Mouse (Mus musculus) gonadal fat pad, adult 2 months (tissue): Measurements from ENCODE around the gene Slc45a3. TPM values are rescaled to one million over a fixed set of nuclear protein-coding genes. Genes with fewer than 3 reads are reported as not detected.
A peak's percentile ranks its signal among the peaks of the same experiment; 100 is the strongest.

Experiments
- DNase-seq: peaks from one replicate; pipeline ENCODE4 v3.0.0-alpha.2; 2012; ENCODE audit warnings: low read depth
- polyA plus RNA-seq: library from polyadenylated mRNA; depleted of rRNA; stranded (reverse); fragments of >200 nt; gene quantifications from 2 replicates; pipeline ENCODE4 v1.2.3, GENCODE M21; 2012; rRNA removed

Slc45a3 gene
- polyA plus RNA-seq, 1 experiment: 41.0 TPM

- DNase-seq: no peak
Observed at GRCm38 (mm10) chr1:132026925-132027646, 64.3 kb downstream of the Slc45a3 start.

GRCm38 (mm10) chr1:132027978-132028377 lies 65.2 kb downstream of the Slc45a3 start:
- peak; percentile 72 for DNase-seq

GRCm38 (mm10) chr1:132028413-132028812 lies 65.6 kb downstream of the Slc45a3 start:
- no peak for DNase-seq

- DNase-seq: no peak
Observed at GRCm38 (mm10) chr1:132030574-132030973, 67.8 kb downstream of the Slc45a3 start.

- no peak for DNase-seq
Observed at GRCm38 (mm10) chr1:132032172-132032571, 69.4 kb downstream of the Slc45a3 start.

Other genes starting within 250 kb of the Slc45a3 start
- gene Slc26a9, start 218.9 kb upstream of the Slc45a3 start, polyA plus RNA-seq: 0.12 and 0.38 TPM in 2 replicates
- 1.9 and 2.6 TPM in 2 replicates for gene Pm20d1, start 165.6 kb upstream of the Slc45a3 start, polyA plus RNA-seq
- gene Slc41a1, start 135.5 kb upstream of the Slc45a3 start, polyA plus RNA-seq: 29.3 and 42.3 TPM in 2 replicates
- 23.4 and 35.2 TPM in 2 replicates for gene Rab29, start 95.7 kb upstream of the Slc45a3 start, polyA plus RNA-seq
- gene Nucks1, start 52.4 kb upstream of the Slc45a3 start, polyA plus RNA-seq: 11.0 and 19.8 TPM in 2 replicates
- 18.4 and 30.9 TPM in 2 replicates for gene Elk4, start 44.6 kb downstream of the Slc45a3 start, polyA plus RNA-seq
- gene Mfsd4a, start 105.1 kb downstream of the Slc45a3 start, polyA plus RNA-seq: 1.9 and 2.4 TPM in 2 replicates
- gene Cdk18, start 176.7 kb downstream of the Slc45a3 start, polyA plus RNA-seq: 10.3 and 10.4 TPM in 2 replicates
- 1.1 and 1.4 TPM in 2 replicates for gene Lemd1, start 228.5 kb downstream of the Slc45a3 start, polyA plus RNA-seq
- 0.53 and 0.96 TPM in 2 replicates for gene AC124108.1, start 228.5 kb downstream of the Slc45a3 start, polyA plus RNA-seq